Mouse (Mus musculus) intestine, embryonic 16.5 days (tissue): Measurements from ENCODE around the gene Rmi2. TPM values are rescaled to one million over a fixed set of nuclear protein-coding genes. Genes with fewer than 3 reads are reported as not detected.

ENCODE experiments used
- ATAC-seq: fragments of 200-750 bp; cut with Nextera tagmentation; 2 replicates; pipeline ENCODE4 v1.8.0; 2017; ENCODE audit warnings: moderate TSS enrichment, moderate library complexity
- H3K27ac ChIP-seq: fragments of 300-500 bp; sonication (generic); 2 replicates; pipeline ENCODE4 v1.5.1; 2014; ENCODE audit warnings: mild to moderate bottlenecking, low read length
- H3K27me3 ChIP-seq: fragments of 300-500 bp; sonication (generic); replicated peaks from 2 replicates; pipeline ENCODE4 v1.6.1; 2014; ENCODE audit warnings: low read length, control low read depth, mixed read lengths; ENCODE audit not compliant: control insufficient read depth, insufficient read depth
- H3K36me3 ChIP-seq: fragments of 300-500 bp; sonication (generic); 2 replicates; pipeline ENCODE4 v1.6.1; 2014; ENCODE audit warnings: low read length, control low read depth; ENCODE audit not compliant: control insufficient read depth, insufficient read depth
- H3K4me1 ChIP-seq: fragments of 300-500 bp; sonication (generic); 2 replicates; pipeline ENCODE4 v1.6.1; 2014; ENCODE audit warnings: low read length, control low read depth, mixed read lengths; ENCODE audit not compliant: control insufficient read depth, insufficient read depth
- H3K4me2 ChIP-seq: fragments of 300-500 bp; sonication (generic); 2 replicates; pipeline ENCODE4 v1.6.1; 2014; ENCODE audit warnings: low read depth, low read length, control low read depth
- H3K4me3 ChIP-seq: fragments of 300-500 bp; sonication (generic); 2 replicates; pipeline ENCODE4 v1.5.1; 2014; ENCODE audit warnings: mild to moderate bottlenecking, low read length
- H3K9ac ChIP-seq: fragments of 300-500 bp; sonication (generic); 2 replicates; pipeline ENCODE4 v1.6.1; 2014; ENCODE audit warnings: low read depth, low read length
- H3K9me3 ChIP-seq: fragments of 300-500 bp; sonication (generic); 2 replicates; pipeline ENCODE4 v1.6.1; 2016; ENCODE audit warnings: low read length, control low read depth; ENCODE audit not compliant: control insufficient read depth
- WGBS: fragments of 180-500 bp; shearing (Covaris S2); extraction: QIAGEN DNeasy Blood & Tissue Kit; methylation state at CpG from one replicate; pipeline ENCODE4 v1.1.7; 2014; 5-methylcytosine and 5-hydroxymethylcytosine counted together
- polyA plus RNA-seq: library from polyadenylated mRNA; unstranded; fragments of >200 nt; fragmentation: Nextera tagmentation; extraction: Ambion mirVana; gene quantifications from 2 replicates; pipeline ENCODE4 v1.2.1, GENCODE M21; 2015

Rmi2 gene
- polyA plus RNA-seq, 1 experiment from 2014 or later: 2.4 TPM

GRCm38 (mm10) chr16:10916271-10916670, 81.4 kb downstream of the Rmi2 start:
- Histone ChIP-seq H3K4me3 (no peak overlapping the region), H3K4me1 (peaks cover 3% of the 10 kb centered on the region; the same call in 1 of the 2 replicates), H3K4me2 (no peak overlapping the region), H3K27ac (no peak overlapping the region), H3K9me3 (no peaks in the 10 kb centered on the region), H3K36me3 (no peaks in the 10 kb centered on the region), H3K9ac (no peak overlapping the region), H3K27me3 (no peaks in the 10 kb centered on the region)
- WGBS: 40% methylated on average over 3 of the region's 3 CpGs
- no peak; the same call in 1 of the 2 replicates for ATAC-seq

- no peaks in the 10 kb centered on the region for H3K36me3 ChIP-seq
- no peak overlapping the region for H3K4me2 ChIP-seq
- peaks cover 3% of the 10 kb centered on the region; the same call in 1 of the 2 replicates for H3K4me1 ChIP-seq
- H3K27ac ChIP-seq: no peak overlapping the region
- H3K9me3 ChIP-seq: no peaks in the 10 kb centered on the region
- H3K27me3 ChIP-seq: no peaks in the 10 kb centered on the region
- ATAC-seq: no peak
- no peak overlapping the region for H3K9ac ChIP-seq
- H3K4me3 ChIP-seq: no peak overlapping the region
Measured at GRCm38 (mm10) chr16:10919856-10920255, 85.0 kb downstream of the Rmi2 start.

- Histone ChIP-seq H3K9ac (no peak overlapping the region), H3K36me3 (no peaks in the 10 kb centered on the region), H3K27me3 (no peaks in the 10 kb centered on the region), H3K27ac (no peak overlapping the region), H3K4me2 (no peak overlapping the region), H3K4me1 (peaks cover 7% of the 10 kb centered on the region), H3K9me3 (no peaks in the 10 kb centered on the region), H3K4me3 (no peak overlapping the region)
- no peak for ATAC-seq
- 68% methylated on average over 5 of the region's 5 CpGs for WGBS
Measured at GRCm38 (mm10) chr16:10923561-10923960, 88.7 kb downstream of the Rmi2 start.

GRCm38 (mm10) chr16:10925591-10926180, 90.8 kb downstream of the Rmi2 start:
- ATAC-seq: no peak
- Histone ChIP-seq H3K4me1 (peaks cover 5% of the 10 kb centered on the region; the same call in 1 of the 2 replicates), H3K27me3 (no peaks in the 10 kb centered on the region), H3K4me2 (no peak overlapping the region), H3K4me3 (no peak overlapping the region), H3K9me3 (no peaks in the 10 kb centered on the region), H3K36me3 (no peaks in the 10 kb centered on the region), H3K9ac (no peak overlapping the region), H3K27ac (no peak overlapping the region)
- WGBS: 38% methylated on average over 7 of the region's 7 CpGs

GRCm38 (mm10) chr16:10927026-10927425, 92.2 kb downstream of the Rmi2 start:
- no peak for ATAC-seq
- H3K4me1 ChIP-seq: peaks cover 5% of the 10 kb centered on the region; the same call in 1 of the 2 replicates
- no peak overlapping the region for H3K27ac ChIP-seq
- H3K9ac ChIP-seq: no peak overlapping the region
- H3K4me2 ChIP-seq: no peak overlapping the region
- H3K9me3 ChIP-seq: no peaks in the 10 kb centered on the region
- no peaks in the 10 kb centered on the region for H3K27me3 ChIP-seq
- WGBS: 74% methylated on average over 1 of the region's 1 CpGs
- no peak overlapping the region for H3K4me3 ChIP-seq
- H3K36me3 ChIP-seq: no peaks in the 10 kb centered on the region

- Histone ChIP-seq H3K9me3 (no peaks in the 10 kb centered on the region), H3K4me3 (no peak overlapping the region), H3K27me3 (no peaks in the 10 kb centered on the region), H3K9ac (no peak overlapping the region), H3K4me1 (no peaks in the 10 kb centered on the region), H3K36me3 (no peaks in the 10 kb centered on the region), H3K27ac (no peak overlapping the region), H3K4me2 (no peak overlapping the region)
- no peak for ATAC-seq
- WGBS: 72% methylated on average over 3 of the region's 3 CpGs
Measured at GRCm38 (mm10) chr16:10933372-10933771, 98.5 kb downstream of the Rmi2 start.

GRCm38 (mm10) chr16:10934047-10934446, 99.2 kb downstream of the Rmi2 start:
- no peak for ATAC-seq
- H3K4me2 ChIP-seq: no peak overlapping the region
- no peak overlapping the region for H3K9ac ChIP-seq
- no peak overlapping the region for H3K4me3 ChIP-seq
- H3K36me3 ChIP-seq: no peaks in the 10 kb centered on the region
- no peaks in the 10 kb centered on the region for H3K9me3 ChIP-seq
- WGBS: 100% methylated on average over 1 of the region's 1 CpGs
- H3K27me3 ChIP-seq: no peaks in the 10 kb centered on the region
- no peak overlapping the region for H3K27ac ChIP-seq
- H3K4me1 ChIP-seq: no peaks in the 10 kb centered on the region

- Histone ChIP-seq H3K4me1 (no peaks in the 10 kb centered on the region), H3K27me3 (no peaks in the 10 kb centered on the region), H3K4me2 (no peak overlapping the region), H3K9ac (no peak overlapping the region), H3K27ac (no peak overlapping the region), H3K36me3 (no peaks in the 10 kb centered on the region), H3K4me3 (no peak overlapping the region), H3K9me3 (no peaks in the 10 kb centered on the region)
- ATAC-seq: no peak
- WGBS: 55% methylated on average over 5 of the region's 5 CpGs
Measured at GRCm38 (mm10) chr16:10936700-10937319, 102.0 kb downstream of the Rmi2 start.

- Histone ChIP-seq H3K4me1 (no peaks in the 10 kb centered on the region), H3K4me3 (no peak overlapping the region), H3K27ac (no peak overlapping the region), H3K9me3 (no peaks in the 10 kb centered on the region), H3K9ac (no peak overlapping the region), H3K36me3 (no peaks in the 10 kb centered on the region), H3K27me3 (no peaks in the 10 kb centered on the region), H3K4me2 (no peak overlapping the region)
- ATAC-seq: no peak
- 75% methylated on average over 11 of the region's 11 CpGs for WGBS
Measured at GRCm38 (mm10) chr16:10937497-10937896, 102.6 kb downstream of the Rmi2 start.

- H3K27ac ChIP-seq: no peak overlapping the region
- no peak overlapping the region for H3K4me3 ChIP-seq
- no peaks in the 10 kb centered on the region for H3K27me3 ChIP-seq
- H3K4me1 ChIP-seq: no peaks in the 10 kb centered on the region
- H3K9ac ChIP-seq: no peak overlapping the region
- no peaks in the 10 kb centered on the region for H3K36me3 ChIP-seq
- WGBS: 78% methylated on average over 4 of the region's 4 CpGs
- H3K9me3 ChIP-seq: no peaks in the 10 kb centered on the region
- no peak for ATAC-seq
- no peak overlapping the region for H3K4me2 ChIP-seq
Measured at GRCm38 (mm10) chr16:10939932-10940331, 105.1 kb downstream of the Rmi2 start.
